Mouse (Mus musculus): ENCODE measurements around the gene Nckap5.

GRCm38 (mm10) chr1:126528043-126528598 lies 302.5 kb downstream of the Nckap5 start:
- TF ChIP-seq CTCF (IDR thresholded peaks at IDR 0.05; ENCODE audit: insufficient read depth, low read depth, low read length) (no peak), POLR2A (IDR thresholded peaks at IDR 0.05; ENCODE audit: insufficient read depth, low read depth, low read length) (no peak)
